Mouse (Mus musculus): ENCODE results near the gene Lsm6. TPM values are rescaled to one million over a fixed set of nuclear protein-coding genes. Genes with fewer than 3 reads are reported as not detected.

Gene Lsm6
- polyA plus RNA-seq, 1 experiment from 2014 or later, result 253 TPM

DNA sequence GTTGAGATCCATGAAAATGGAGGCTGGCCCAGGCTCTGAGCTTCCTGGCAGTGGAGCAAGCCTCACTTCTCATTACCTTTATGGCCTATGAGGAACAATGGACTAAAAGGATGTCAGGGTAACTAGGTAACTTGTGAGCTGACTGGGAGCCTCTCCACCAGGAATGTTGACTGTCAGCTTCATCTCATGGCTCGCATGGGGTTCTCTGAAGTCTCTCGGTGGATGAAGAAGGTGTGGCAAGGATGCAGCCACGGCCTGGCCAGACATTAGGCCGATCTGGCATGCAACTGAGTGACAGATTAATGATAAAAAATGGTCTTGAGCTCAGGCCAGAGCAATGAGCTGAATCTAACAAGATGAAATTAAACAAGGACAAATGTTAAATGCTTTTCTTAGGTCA, 27.7 kb downstream of the Lsm6 start:
- WGBS, result 89% methylated on average over 4 of the region's 4 CpGs

DNA sequence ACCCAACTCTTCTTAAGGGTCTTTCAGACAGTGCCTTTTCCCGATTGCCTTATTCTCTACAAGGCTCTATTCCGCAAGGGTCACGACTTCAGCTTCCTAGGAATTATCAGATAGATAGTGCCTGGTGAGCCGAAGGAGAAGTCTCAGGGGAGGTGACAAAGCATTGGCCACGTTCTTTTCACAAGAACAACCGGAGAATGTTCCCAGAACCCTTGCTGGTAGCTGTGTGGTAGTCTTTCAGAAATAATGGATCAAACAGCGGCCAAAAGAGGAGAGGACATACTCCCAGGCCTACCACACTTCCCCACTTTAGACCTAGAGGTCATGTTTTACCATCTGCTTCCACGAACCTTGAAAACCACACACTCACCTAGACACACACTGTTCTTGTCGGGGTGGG, 44.1 kb downstream of the Lsm6 start:
- H3K4me1 ChIP-seq (ENCODE audit: control insufficient read depth, insufficient read depth, low read length), result no peaks in the 10 kb centered on the region
- H3K36me3 ChIP-seq (ENCODE audit: control insufficient read depth, insufficient read depth, low read length), result no peaks in the 10 kb centered on the region
- H3K4me2 ChIP-seq, result no peak overlapping the region
- H3K27ac ChIP-seq (ENCODE audit: low read depth, low read length), result no peak overlapping the region
- no peaks in the 10 kb centered on the region for H3K27me3 ChIP-seq (ENCODE audit: control insufficient read depth, insufficient read depth, low read length)
- DNase-seq (ENCODE audit: low spot score, missing footprints) (peak; percentile 54), ATAC-seq (ENCODE audit: low FRiP score) (no peak)
- no peak overlapping the region for H3K9ac ChIP-seq (ENCODE audit: low read length)
- H3K4me3 ChIP-seq (ENCODE audit: low read depth, low read length), result no peak overlapping the region
- WGBS, result 89% methylated on average over 9 of the region's 9 CpGs
- H3K9me3 ChIP-seq (ENCODE audit: control insufficient read depth, low read length), result no peaks in the 10 kb centered on the region

More for the DNA sequence above, 27.7 kb downstream of the Lsm6 start:
- Histone ChIP-seq H3K27ac (ENCODE audit: low read depth, low read length) (no peak overlapping the region), H3K4me1 (ENCODE audit: control insufficient read depth, insufficient read depth, low read length) (no peaks in the 10 kb centered on the region), H3K4me2 (no peak overlapping the region), H3K36me3 (ENCODE audit: control insufficient read depth, insufficient read depth, low read length) (no peaks in the 10 kb centered on the region), H3K9me3 (ENCODE audit: control insufficient read depth, low read length) (no peaks in the 10 kb centered on the region), H3K27me3 (ENCODE audit: control insufficient read depth, insufficient read depth, low read length) (no peaks in the 10 kb centered on the region), H3K9ac (ENCODE audit: low read length) (no peak overlapping the region), H3K4me3 (ENCODE audit: low read depth, low read length) (no peak overlapping the region)
- ATAC-seq (ENCODE audit: low FRiP score) (no peak), DNase-seq (ENCODE audit: low spot score, missing footprints) (peak; percentile 73)

DNA sequence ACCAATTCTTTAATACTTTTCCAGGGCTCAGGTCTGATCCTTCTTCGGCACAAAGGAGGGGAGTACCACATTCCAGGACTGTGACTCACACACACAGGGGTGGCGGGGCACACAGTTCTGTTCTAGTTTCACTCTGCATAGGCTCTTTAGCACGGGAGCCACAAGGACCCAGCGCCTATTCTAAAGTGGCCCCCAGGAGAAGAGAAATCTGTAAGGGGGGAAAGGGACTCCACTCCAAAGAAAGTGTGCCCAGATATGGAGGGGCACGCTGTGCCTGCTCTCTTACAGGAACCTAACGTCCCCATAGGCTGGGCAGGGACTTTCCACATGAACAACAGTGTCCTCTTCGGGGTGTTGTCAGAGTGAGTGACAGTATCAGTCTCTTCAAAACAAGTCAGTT, 49.7 kb downstream of the Lsm6 start:
- Histone ChIP-seq H3K4me1 (ENCODE audit: control insufficient read depth, insufficient read depth, low read length) (no peaks in the 10 kb centered on the region), H3K36me3 (ENCODE audit: control insufficient read depth, insufficient read depth, low read length) (no peaks in the 10 kb centered on the region), H3K27me3 (ENCODE audit: control insufficient read depth, insufficient read depth, low read length) (no peaks in the 10 kb centered on the region), H3K9me3 (ENCODE audit: control insufficient read depth, low read length) (no peaks in the 10 kb centered on the region), H3K27ac (ENCODE audit: low read depth, low read length) (no peak overlapping the region), H3K4me3 (ENCODE audit: low read depth, low read length) (no peak overlapping the region), H3K4me2 (no peak overlapping the region), H3K9ac (ENCODE audit: low read length) (no peak overlapping the region)
- DNase-seq (ENCODE audit: low spot score, missing footprints) (peak; percentile 17), ATAC-seq (ENCODE audit: low FRiP score) (no peak)
- WGBS, result 71% methylated on average over 7 of the region's 7 CpGs

DNA sequence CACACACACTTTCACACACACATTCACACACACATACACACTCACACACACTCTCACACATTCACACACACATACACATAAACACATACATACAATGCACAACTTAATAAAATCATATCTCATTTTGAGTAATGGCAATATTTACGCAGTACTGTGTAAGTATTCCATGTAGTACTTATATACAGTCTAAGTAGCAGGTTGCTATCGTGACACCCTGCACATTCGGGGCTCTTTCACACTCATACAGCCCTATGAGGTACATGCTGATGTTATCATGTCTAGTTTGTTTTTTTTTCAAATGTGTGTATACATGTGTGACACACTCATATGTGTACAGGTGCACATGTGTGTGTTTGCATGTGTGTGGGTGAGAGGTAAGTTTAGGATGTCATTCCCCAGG, 50.4 kb downstream of the Lsm6 start:
- H3K4me3 ChIP-seq (ENCODE audit: low read depth, low read length), result no peak overlapping the region
- H3K4me1 ChIP-seq (ENCODE audit: control insufficient read depth, insufficient read depth, low read length), result no peaks in the 10 kb centered on the region
- WGBS, result 89% methylated on average over 3 of the region's 3 CpGs
- ATAC-seq (ENCODE audit: low FRiP score) (no peak), DNase-seq (ENCODE audit: low spot score, missing footprints) (no peak)
- H3K9me3 ChIP-seq (ENCODE audit: control insufficient read depth, low read length), result no peaks in the 10 kb centered on the region
- H3K36me3 ChIP-seq (ENCODE audit: control insufficient read depth, insufficient read depth, low read length), result no peaks in the 10 kb centered on the region
- H3K4me2 ChIP-seq, result no peak overlapping the region
- H3K9ac ChIP-seq (ENCODE audit: low read length), result no peak overlapping the region
- H3K27ac ChIP-seq (ENCODE audit: low read depth, low read length), result no peak overlapping the region
- no peaks in the 10 kb centered on the region for H3K27me3 ChIP-seq (ENCODE audit: control insufficient read depth, insufficient read depth, low read length)

DNA sequence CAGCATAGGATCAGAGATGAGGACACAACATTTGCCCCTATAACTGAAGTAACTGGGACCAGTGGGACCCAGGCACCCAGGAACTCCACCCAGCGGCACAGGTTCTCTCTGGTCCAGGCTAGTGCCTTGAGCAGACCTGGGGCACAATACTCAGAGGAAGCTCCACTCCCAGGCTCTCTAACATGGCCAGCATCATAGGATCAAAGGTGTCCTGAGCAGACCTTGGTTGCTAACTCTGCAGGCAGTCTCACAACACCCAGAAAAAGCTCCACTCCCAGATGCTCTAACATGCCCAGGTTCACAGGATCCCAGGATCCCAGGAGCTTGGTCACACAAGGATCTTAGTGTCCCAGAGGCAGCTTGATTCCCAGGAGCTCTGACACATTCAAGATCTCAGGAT, 55.4 kb downstream of the Lsm6 start:
- peak; percentile 44 for DNase-seq (ENCODE audit: low spot score, missing footprints)
- no peak overlapping the region for H3K4me2 ChIP-seq
- H3K36me3 ChIP-seq (ENCODE audit: control insufficient read depth, insufficient read depth, low read length), result no peaks in the 10 kb centered on the region
- H3K4me1 ChIP-seq (ENCODE audit: control insufficient read depth, insufficient read depth, low read length), result no peaks in the 10 kb centered on the region
- no peaks in the 10 kb centered on the region for H3K9me3 ChIP-seq (ENCODE audit: control insufficient read depth, low read length)
- ATAC-seq (ENCODE audit: low FRiP score), result no peak
- WGBS, result 94% methylated on average over 1 of the region's 1 CpGs
- no peak overlapping the region for H3K4me3 ChIP-seq (ENCODE audit: low read depth, low read length)
- H3K9ac ChIP-seq (ENCODE audit: low read length), result no peak overlapping the region
- H3K27ac ChIP-seq (ENCODE audit: low read depth, low read length), result no peak overlapping the region
- no peaks in the 10 kb centered on the region for H3K27me3 ChIP-seq (ENCODE audit: control insufficient read depth, insufficient read depth, low read length)

DNA sequence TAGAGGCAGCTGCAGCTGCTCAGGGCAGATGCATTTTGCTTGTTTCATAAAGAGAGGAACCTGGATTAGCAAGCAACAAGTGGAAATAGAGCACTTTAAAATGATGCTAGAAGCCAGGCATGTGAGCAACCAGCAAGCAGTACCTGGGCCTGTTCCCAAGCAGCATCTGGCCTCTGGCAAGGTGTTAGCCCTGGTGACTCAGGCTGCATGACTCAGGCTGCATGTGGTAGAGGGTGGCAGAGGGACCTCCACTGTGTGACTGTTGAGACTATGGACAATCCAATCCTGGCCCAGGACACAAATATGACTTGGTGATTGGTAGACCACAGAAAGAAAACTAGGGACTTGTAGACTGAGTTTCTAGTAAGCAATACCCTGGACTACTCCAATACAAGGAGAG, 56.0 kb downstream of the Lsm6 start:
- Histone ChIP-seq H3K4me2 (no peak overlapping the region), H3K27ac (ENCODE audit: low read depth, low read length) (no peak overlapping the region), H3K9me3 (ENCODE audit: control insufficient read depth, low read length) (no peaks in the 10 kb centered on the region), H3K27me3 (ENCODE audit: control insufficient read depth, insufficient read depth, low read length) (no peaks in the 10 kb centered on the region), H3K4me3 (ENCODE audit: low read depth, low read length) (no peak overlapping the region), H3K4me1 (ENCODE audit: control insufficient read depth, insufficient read depth, low read length) (no peaks in the 10 kb centered on the region), H3K9ac (ENCODE audit: low read length) (no peak overlapping the region), H3K36me3 (ENCODE audit: control insufficient read depth, insufficient read depth, low read length) (no peaks in the 10 kb centered on the region)
- no peak for ATAC-seq (ENCODE audit: low FRiP score)
- DNase-seq (ENCODE audit: low spot score, missing footprints), result no peak

GRCm38 (mm10) chr8:78759139-78759538, 61.8 kb downstream of the Lsm6 start:
- no peaks in the 10 kb centered on the region for H3K4me1 ChIP-seq (ENCODE audit: control insufficient read depth, insufficient read depth, low read length)
- no peaks in the 10 kb centered on the region for H3K9me3 ChIP-seq (ENCODE audit: control insufficient read depth, low read length)
- ATAC-seq (ENCODE audit: low FRiP score), result no peak
- H3K4me2 ChIP-seq, result no peak overlapping the region
- no peak overlapping the region for H3K9ac ChIP-seq (ENCODE audit: low read length)
- peak; percentile 47 for DNase-seq (ENCODE audit: low spot score, missing footprints)
- H3K4me3 ChIP-seq (ENCODE audit: low read depth, low read length), result no peak overlapping the region
- H3K27me3 ChIP-seq (ENCODE audit: control insufficient read depth, insufficient read depth, low read length), result no peaks in the 10 kb centered on the region
- H3K27ac ChIP-seq (ENCODE audit: low read depth, low read length), result no peak overlapping the region
- no peaks in the 10 kb centered on the region for H3K36me3 ChIP-seq (ENCODE audit: control insufficient read depth, insufficient read depth, low read length)

GRCm38 (mm10) chr8:78754986-78755385, 66.0 kb downstream of the Lsm6 start:
- no peak for DNase-seq (ENCODE audit: low spot score, missing footprints)
- WGBS, result 92% methylated on average over 4 of the region's 4 CpGs

More at GRCm38 (mm10) chr8:78754986-78755385, 66.0 kb downstream of the Lsm6 start:
- no peak overlapping the region for H3K4me3 ChIP-seq (ENCODE audit: low read depth, low read length)
- no peaks in the 10 kb centered on the region for H3K9me3 ChIP-seq (ENCODE audit: control insufficient read depth, low read length)
- no peaks in the 10 kb centered on the region for H3K27me3 ChIP-seq (ENCODE audit: control insufficient read depth, insufficient read depth, low read length)
- no peak overlapping the region for H3K9ac ChIP-seq (ENCODE audit: low read length)
- H3K4me1 ChIP-seq (ENCODE audit: control insufficient read depth, insufficient read depth, low read length), result no peaks in the 10 kb centered on the region
- H3K27ac ChIP-seq (ENCODE audit: low read depth, low read length), result no peak overlapping the region
- H3K4me2 ChIP-seq, result no peak overlapping the region
- no peaks in the 10 kb centered on the region for H3K36me3 ChIP-seq (ENCODE audit: control insufficient read depth, insufficient read depth, low read length)
- no peak for ATAC-seq (ENCODE audit: low FRiP score)
